Mouse (Mus musculus) hindbrain, embryonic 16.5 days (tissue): ENCODE measurements at regions not wholly inside any gene's neighbourhood (a gene's known extent, or its start where the extent isn't known, plus 50 kb on each side); places are given as distances from the start of the nearest gene placed in this dataset.

ENCODE experiments used
- ATAC-seq: fragments of 200-750 bp; cut with Nextera tagmentation; 2 replicates; pipeline ENCODE4 v1.8.0; 2017; ENCODE audit warnings: moderate TSS enrichment, moderate library complexity
- H3K27ac ChIP-seq: fragments of 300-500 bp; sonication (generic); 2 replicates; pipeline ENCODE4 v1.5.1; 2014; ENCODE audit warnings: low read depth, mild to moderate bottlenecking, control low read depth, low read length, moderate library complexity
- H3K27me3 ChIP-seq: fragments of 300-500 bp; sonication (generic); replicated peaks from 2 replicates; pipeline ENCODE4 v1.6.1; 2014; ENCODE audit warnings: low read length; ENCODE audit not compliant: control insufficient read depth, insufficient read depth
- H3K36me3 ChIP-seq: fragments of 300-500 bp; sonication (generic); 2 replicates; pipeline ENCODE4 v1.6.1; 2014; ENCODE audit warnings: mild to moderate bottlenecking, low read length, moderate library complexity, mixed read lengths; ENCODE audit not compliant: control insufficient read depth, insufficient read depth
- H3K4me1 ChIP-seq: fragments of 300-500 bp; sonication (generic); 2 replicates; pipeline ENCODE4 v1.6.1; 2014; ENCODE audit warnings: low read depth, low read length; ENCODE audit not compliant: control insufficient read depth, insufficient read depth
- H3K4me2 ChIP-seq: fragments of 300-500 bp; sonication (generic); 2 replicates; pipeline ENCODE4 v1.6.1; 2014; ENCODE audit warnings: mild to moderate bottlenecking, low read length, control low read depth, moderate library complexity
- H3K4me3 ChIP-seq: fragments of 300-500 bp; sonication (generic); 2 replicates; pipeline ENCODE4 v1.5.1; 2014; ENCODE audit warnings: mild to moderate bottlenecking, low read length, control low read depth, moderate library complexity
- H3K9ac ChIP-seq: fragments of 300-500 bp; sonication (generic); 2 replicates; pipeline ENCODE4 v1.6.1; 2014; ENCODE audit warnings: low read depth, mild to moderate bottlenecking, control low read depth, low read length, moderate library complexity
- H3K9me3 ChIP-seq: fragments of 300-500 bp; sonication (generic); 2 replicates; pipeline ENCODE4 v1.6.1; 2014; ENCODE audit warnings: mild to moderate bottlenecking, low read length, moderate library complexity; ENCODE audit not compliant: control insufficient read depth
- WGBS: fragments of 180-500 bp; shearing (Covaris S2); extraction: QIAGEN DNeasy Blood & Tissue Kit; methylation state at CpG from one replicate; pipeline ENCODE4 v1.1.7; 2014; 5-methylcytosine and 5-hydroxymethylcytosine counted together

DNA sequence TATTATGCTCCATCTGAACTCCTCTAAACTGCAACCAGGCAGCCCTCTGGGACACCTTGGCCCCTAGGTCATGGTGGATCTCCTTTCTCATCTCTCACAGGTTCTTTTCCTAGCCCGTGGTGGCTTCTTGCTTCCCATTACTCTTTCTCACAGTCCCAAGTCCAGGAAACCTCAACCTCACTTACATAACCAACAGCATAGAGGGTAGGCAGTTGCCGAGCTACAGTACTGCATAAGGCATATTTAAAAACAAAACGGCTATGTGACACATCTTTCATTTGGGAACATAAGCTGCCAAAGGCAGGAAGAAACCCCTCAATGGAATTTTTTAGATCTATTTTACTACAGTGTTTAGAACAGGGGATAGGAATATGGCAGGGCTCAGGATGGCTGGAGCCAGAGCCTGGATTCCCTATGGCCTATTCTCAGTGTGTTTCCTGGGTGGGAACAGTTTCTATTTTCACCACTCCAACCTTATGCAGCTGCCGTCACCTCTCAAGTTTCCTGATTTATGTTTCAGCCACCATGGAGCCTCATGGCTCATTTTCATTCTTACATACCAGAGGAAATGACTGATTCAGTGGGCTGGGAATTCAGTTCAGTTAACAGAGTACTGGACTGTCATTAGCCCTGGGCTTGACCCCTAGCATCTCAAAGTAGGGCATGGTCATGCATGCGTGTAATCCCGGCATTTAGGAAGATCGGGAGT is 726.9 kb upstream of the Lrrc6 start:
- 78% methylated on average over 7 of the region's 7 CpGs for WGBS
- H3K9me3 ChIP-seq, result no peaks in the 10 kb centered on the region
- no peaks in the 10 kb centered on the region for H3K4me1 ChIP-seq
- no peak overlapping the region for H3K4me3 ChIP-seq
- no peak overlapping the region for H3K27ac ChIP-seq
- no peaks in the 10 kb centered on the region for H3K36me3 ChIP-seq
- no peaks in the 10 kb centered on the region for H3K27me3 ChIP-seq
- no peak for ATAC-seq
- no peak overlapping the region for H3K4me2 ChIP-seq
- H3K9ac ChIP-seq, result no peak overlapping the region

GRCm38 (mm10) chr15:67226900-67227299 is 726.2 kb upstream of the Lrrc6 start:
- no peaks in the 10 kb centered on the region for H3K27me3 ChIP-seq
- 63% methylated on average over 9 of the region's 9 CpGs for WGBS

More at GRCm38 (mm10) chr15:67226900-67227299, 726.2 kb upstream of the Lrrc6 start:
- Histone ChIP-seq H3K27ac (no peak overlapping the region), H3K4me1 (no peaks in the 10 kb centered on the region), H3K4me2 (no peak overlapping the region), H3K36me3 (no peaks in the 10 kb centered on the region), H3K9me3 (no peaks in the 10 kb centered on the region), H3K9ac (no peak overlapping the region), H3K4me3 (no peak overlapping the region)
- ATAC-seq, result no peak
